Mouse (Mus musculus): ENCODE measurements around the gene Slc5a2. TPM values are rescaled to one million over a fixed set of nuclear protein-coding genes. Genes with fewer than 3 reads are reported as not detected.

Gene Slc5a2
- polyA plus RNA-seq, 1 experiment from 2014 or later = 0.27 TPM

DNA sequence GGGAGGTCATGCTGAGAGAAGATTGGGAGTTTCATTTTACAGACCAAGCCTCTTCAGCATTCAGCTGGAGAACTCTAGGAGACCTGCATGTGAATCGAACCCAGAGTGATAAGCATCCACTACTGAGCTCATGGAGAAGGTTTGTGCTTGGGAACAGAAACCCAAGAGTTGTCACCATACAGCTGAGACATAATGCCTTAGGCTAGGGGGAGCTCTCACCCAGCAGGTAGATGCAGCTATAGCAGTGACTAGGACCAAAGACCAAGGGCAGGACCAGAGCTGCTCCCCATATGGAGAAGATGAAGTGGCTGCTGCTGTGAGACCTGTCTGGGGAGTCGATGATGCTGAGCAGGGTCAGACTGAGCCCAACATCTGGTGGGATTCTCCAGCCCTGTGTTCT, 48.1 kb downstream of the Slc5a2 start:
- no peak overlapping the region for H3K4me3 ChIP-seq (ENCODE audit: low read depth, low read length)
- H3K27me3 ChIP-seq (ENCODE audit: control insufficient read depth, insufficient read depth, low read length) = no peaks in the 10 kb centered on the region
- no peaks in the 10 kb centered on the region for H3K9me3 ChIP-seq (replicated peaks; ENCODE audit: control insufficient read depth, low read length)
- H3K9ac ChIP-seq (replicated peaks; ENCODE audit: low read length) = no peak overlapping the region
- no peak overlapping the region for H3K27ac ChIP-seq (replicated peaks; ENCODE audit: low read depth, low read length)
- no peaks in the 10 kb centered on the region for H3K4me1 ChIP-seq (ENCODE audit: control insufficient read depth, insufficient read depth, low read length)
- DNase-seq (ENCODE audit: low spot score) = no peak
- no peak for ATAC-seq (replicated peaks; ENCODE audit: insufficient number of reproducible peaks, low FRiP score, low TSS enrichment, low read depth)
- no peak overlapping the region for H3K4me2 ChIP-seq (ENCODE audit: low read depth, low read length)
- no peaks in the 10 kb centered on the region for H3K36me3 ChIP-seq (replicated peaks; ENCODE audit: control insufficient read depth, insufficient read depth, low read depth, low read length)
- 74% methylated on average over 2 of the region's 2 CpGs for WGBS

DNA sequence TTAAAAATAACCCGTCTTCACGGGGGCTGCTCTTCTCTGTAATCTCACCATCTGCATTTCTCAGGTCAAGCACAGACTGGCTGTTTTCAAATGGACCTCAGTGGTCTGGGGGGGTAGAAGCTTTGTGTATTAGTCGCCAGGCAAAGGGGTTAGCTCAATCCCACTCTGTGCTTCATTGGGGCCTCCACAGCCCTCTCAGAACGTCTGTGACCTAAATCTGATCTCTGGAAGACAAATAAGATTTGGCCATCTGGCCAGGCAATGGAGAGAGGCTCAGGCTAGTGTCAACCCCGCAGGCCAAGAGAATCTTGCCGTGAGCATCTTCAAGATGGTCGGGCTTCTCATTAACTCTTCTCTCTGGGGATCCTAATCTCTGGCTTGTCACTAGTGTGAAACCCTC, 49.0 kb downstream of the Slc5a2 start:
- H3K9me3 ChIP-seq (replicated peaks; ENCODE audit: control insufficient read depth, low read length) = no peaks in the 10 kb centered on the region
- no peak overlapping the region for H3K4me3 ChIP-seq (ENCODE audit: low read depth, low read length)
- H3K4me2 ChIP-seq (ENCODE audit: low read depth, low read length) = no peak overlapping the region
- no peaks in the 10 kb centered on the region for H3K36me3 ChIP-seq (replicated peaks; ENCODE audit: control insufficient read depth, insufficient read depth, low read depth, low read length)
- no peaks in the 10 kb centered on the region for H3K27me3 ChIP-seq (ENCODE audit: control insufficient read depth, insufficient read depth, low read length)
- H3K4me1 ChIP-seq (ENCODE audit: control insufficient read depth, insufficient read depth, low read length) = no peaks in the 10 kb centered on the region
- WGBS = 82% methylated on average over 7 of the region's 7 CpGs
- DNase-seq (ENCODE audit: low spot score) = no peak
- ATAC-seq (replicated peaks; ENCODE audit: insufficient number of reproducible peaks, low FRiP score, low TSS enrichment, low read depth) = no peak
- H3K27ac ChIP-seq (replicated peaks; ENCODE audit: low read depth, low read length) = no peak overlapping the region
- H3K9ac ChIP-seq (replicated peaks; ENCODE audit: low read length) = no peak overlapping the region

DNA sequence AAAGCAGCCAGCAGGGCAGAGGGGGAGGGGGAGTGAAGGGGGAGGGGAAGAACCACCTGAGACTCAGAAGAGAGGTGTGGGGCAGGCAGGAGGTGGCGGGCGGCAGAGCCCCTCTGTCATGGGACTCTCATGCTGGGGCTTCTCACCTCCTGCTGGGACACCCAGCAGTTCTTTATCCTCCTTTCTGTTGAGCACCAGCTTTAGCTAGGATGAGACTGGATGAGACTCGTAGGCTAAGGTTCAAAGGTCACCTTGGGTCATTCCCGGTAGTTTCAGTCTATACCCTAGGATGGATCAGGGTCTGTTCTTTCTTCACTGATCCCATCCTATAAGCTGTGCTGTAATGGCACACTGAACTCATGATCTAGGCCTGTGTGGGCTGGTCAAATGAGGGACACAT, 51.6 kb downstream of the Slc5a2 start:
- H3K9me3 ChIP-seq (replicated peaks; ENCODE audit: control insufficient read depth, low read length) = no peaks in the 10 kb centered on the region
- H3K36me3 ChIP-seq (replicated peaks; ENCODE audit: control insufficient read depth, insufficient read depth, low read depth, low read length) = no peaks in the 10 kb centered on the region
- H3K27ac ChIP-seq (replicated peaks; ENCODE audit: low read depth, low read length) = no peak overlapping the region
- H3K9ac ChIP-seq (replicated peaks; ENCODE audit: low read length) = no peak overlapping the region
- no peaks in the 10 kb centered on the region for H3K27me3 ChIP-seq (ENCODE audit: control insufficient read depth, insufficient read depth, low read length)
- ATAC-seq (replicated peaks; ENCODE audit: insufficient number of reproducible peaks, low FRiP score, low TSS enrichment, low read depth) = no peak
- no peak overlapping the region for H3K4me3 ChIP-seq (ENCODE audit: low read depth, low read length)
- no peak for DNase-seq (ENCODE audit: low spot score)
- no peak overlapping the region for H3K4me2 ChIP-seq (ENCODE audit: low read depth, low read length)
- WGBS = 52% methylated on average over 4 of the region's 4 CpGs
- H3K4me1 ChIP-seq (ENCODE audit: control insufficient read depth, insufficient read depth, low read length) = no peaks in the 10 kb centered on the region

DNA sequence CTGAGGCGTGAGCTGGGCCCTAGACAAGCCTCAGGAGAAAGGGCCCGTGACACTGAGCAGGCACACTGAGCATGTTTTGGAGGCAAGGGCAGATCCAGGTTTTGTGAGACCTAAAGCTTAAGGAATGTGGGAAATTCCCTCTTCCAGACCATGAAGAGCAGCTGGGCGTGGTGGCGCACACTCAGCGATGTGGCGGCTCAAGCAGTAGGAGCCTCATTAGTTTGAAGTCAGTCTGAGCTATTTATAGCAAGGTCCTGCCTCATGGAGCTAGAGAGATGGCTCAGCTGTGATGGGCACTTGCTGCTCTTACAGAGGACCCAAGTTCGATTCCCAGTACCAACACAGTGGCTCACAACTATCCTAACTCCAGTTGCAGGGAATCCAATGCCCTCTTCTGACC, 53.7 kb downstream of the Slc5a2 start:
- Histone ChIP-seq H3K9ac (replicated peaks; ENCODE audit: low read length) (no peak overlapping the region), H3K4me3 (ENCODE audit: low read depth, low read length) (no peak overlapping the region), H3K9me3 (replicated peaks; ENCODE audit: control insufficient read depth, low read length) (no peaks in the 10 kb centered on the region), H3K27me3 (ENCODE audit: control insufficient read depth, insufficient read depth, low read length) (no peaks in the 10 kb centered on the region), H3K27ac (replicated peaks; ENCODE audit: low read depth, low read length) (no peak overlapping the region), H3K4me2 (ENCODE audit: low read depth, low read length) (no peak overlapping the region), H3K4me1 (ENCODE audit: control insufficient read depth, insufficient read depth, low read length) (no peaks in the 10 kb centered on the region), H3K36me3 (replicated peaks; ENCODE audit: control insufficient read depth, insufficient read depth, low read depth, low read length) (no peaks in the 10 kb centered on the region)
- DNase-seq (ENCODE audit: low spot score) = no peak
- no peak for ATAC-seq (replicated peaks; ENCODE audit: insufficient number of reproducible peaks, low FRiP score, low TSS enrichment, low read depth)
- WGBS = 89% methylated on average over 7 of the region's 7 CpGs

DNA sequence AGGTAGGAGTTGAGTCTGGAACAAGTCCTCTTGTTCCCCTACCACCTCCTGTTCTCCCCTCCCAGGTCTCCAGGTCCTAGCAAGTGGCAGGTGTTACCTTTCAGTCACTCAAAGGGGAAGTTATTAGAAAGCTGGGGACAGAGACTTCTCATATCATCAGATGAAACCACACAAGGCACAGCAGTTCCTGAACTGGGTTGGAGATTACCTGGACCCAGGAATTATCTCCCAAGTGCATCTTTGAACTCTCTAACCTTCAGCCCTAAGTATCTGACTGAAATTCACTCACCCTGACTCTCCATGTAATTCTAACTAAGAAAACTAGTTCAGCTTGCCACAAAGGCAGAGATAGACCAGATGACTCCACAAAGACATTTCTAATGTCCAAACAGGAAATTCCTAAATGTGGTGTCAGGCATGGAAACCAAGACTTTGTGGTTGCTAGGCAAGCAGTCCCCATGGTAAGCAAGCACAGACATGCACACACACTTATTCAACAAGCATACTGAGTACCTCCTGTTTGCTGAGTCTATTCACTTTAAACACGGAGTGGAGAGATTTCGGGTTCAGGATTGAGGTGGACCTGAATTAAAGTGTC, 54.9 kb downstream of the Slc5a2 start:
- Histone ChIP-seq H3K27me3 (ENCODE audit: control insufficient read depth, insufficient read depth, low read length) (no peaks in the 10 kb centered on the region), H3K36me3 (replicated peaks; ENCODE audit: control insufficient read depth, insufficient read depth, low read depth, low read length) (no peaks in the 10 kb centered on the region), H3K4me2 (ENCODE audit: low read depth, low read length) (no peak overlapping the region), H3K9ac (replicated peaks; ENCODE audit: low read length) (no peak overlapping the region), H3K27ac (replicated peaks; ENCODE audit: low read depth, low read length) (no peak overlapping the region), H3K9me3 (replicated peaks; ENCODE audit: control insufficient read depth, low read length) (no peaks in the 10 kb centered on the region), H3K4me3 (ENCODE audit: low read depth, low read length) (no peak overlapping the region), H3K4me1 (ENCODE audit: control insufficient read depth, insufficient read depth, low read length) (no peaks in the 10 kb centered on the region)
- ATAC-seq (replicated peaks; ENCODE audit: insufficient number of reproducible peaks, low FRiP score, low TSS enrichment, low read depth) = no peak
- DNase-seq (ENCODE audit: low spot score) = no peak
- 81% methylated on average over 2 of the region's 2 CpGs for WGBS

DNA sequence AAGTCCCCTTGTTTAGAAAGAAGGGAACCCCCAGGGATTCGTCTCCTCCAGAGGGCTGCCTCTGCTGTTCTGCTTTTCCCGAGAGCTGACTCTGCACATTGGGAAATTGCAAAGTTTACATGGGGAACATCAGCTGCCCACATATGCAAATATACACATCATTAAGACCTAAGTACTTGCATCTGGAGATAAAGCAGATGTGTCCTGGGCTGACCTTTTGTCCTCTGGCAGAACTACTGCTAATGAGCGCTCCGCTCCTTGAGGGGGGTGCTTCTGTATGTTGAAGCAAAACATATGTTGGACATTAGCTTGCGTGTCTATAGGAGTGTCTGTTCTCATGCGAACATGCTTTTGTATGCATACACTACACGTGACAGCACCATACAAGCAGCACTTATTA, 55.8 kb downstream of the Slc5a2 start:
- Histone ChIP-seq H3K27ac (replicated peaks; ENCODE audit: low read depth, low read length) (no peak overlapping the region), H3K9ac (replicated peaks; ENCODE audit: low read length) (no peak overlapping the region), H3K4me2 (ENCODE audit: low read depth, low read length) (no peak overlapping the region), H3K4me1 (ENCODE audit: control insufficient read depth, insufficient read depth, low read length) (no peaks in the 10 kb centered on the region), H3K9me3 (replicated peaks; ENCODE audit: control insufficient read depth, low read length) (no peaks in the 10 kb centered on the region), H3K27me3 (ENCODE audit: control insufficient read depth, insufficient read depth, low read length) (no peaks in the 10 kb centered on the region), H3K4me3 (ENCODE audit: low read depth, low read length) (no peak overlapping the region), H3K36me3 (replicated peaks; ENCODE audit: control insufficient read depth, insufficient read depth, low read depth, low read length) (no peaks in the 10 kb centered on the region)
- peak; percentile 49 for DNase-seq (ENCODE audit: low spot score)
- WGBS = 55% methylated on average over 7 of the region's 7 CpGs
- ATAC-seq (replicated peaks; ENCODE audit: insufficient number of reproducible peaks, low FRiP score, low TSS enrichment, low read depth) = no peak

Small RNAs within 50 kb of the gene (microRNA-seq; reads per million reads assigned to microRNA genes)
- gene Mir3103 (ENCODE audit: borderline number of aligned reads) = not detected

Other genes with a start within 250 kb of the Slc5a2 start
- gene Itgam, start 203.0 kb upstream of the Slc5a2 start, polyA plus RNA-seq (2014; fragmentation: Nextera tagmentation; extraction: Ambion mirVana) = 0.39 and 0.91 TPM in 2 replicates
- gene Gm49368, start 203.0 kb upstream of the Slc5a2 start, polyA plus RNA-seq (2014; fragmentation: Nextera tagmentation; extraction: Ambion mirVana) = not detected in 2 replicates
- 0.24 TPM in 1 of 2 replicates, not detected in the other for gene Itgax, start 136.1 kb upstream of the Slc5a2 start, polyA plus RNA-seq (2014; fragmentation: Nextera tagmentation; extraction: Ambion mirVana)
- not detected in 2 replicates for gene Itgad, start 111.3 kb upstream of the Slc5a2 start, polyA plus RNA-seq (2014; fragmentation: Nextera tagmentation; extraction: Ambion mirVana)
- gene Cox6a2, start 59.3 kb upstream of the Slc5a2 start, polyA plus RNA-seq (2014; fragmentation: Nextera tagmentation; extraction: Ambion mirVana) = 0.56 and 2.2 TPM in 2 replicates
- 6.6 and 6.8 TPM in 2 replicates for gene Armc5, start 28.3 kb upstream of the Slc5a2 start, polyA plus RNA-seq (2014; fragmentation: Nextera tagmentation; extraction: Ambion mirVana)
- 10.9 and 13.1 TPM in 2 replicates for gene 9130023H24Rik, start 27.6 kb upstream of the Slc5a2 start, polyA plus RNA-seq (2014; fragmentation: Nextera tagmentation; extraction: Ambion mirVana)
- gene Tgfb1i1, start 18.8 kb upstream of the Slc5a2 start, polyA plus RNA-seq (2014; fragmentation: Nextera tagmentation; extraction: Ambion mirVana) = 18.5 and 26.2 TPM in 2 replicates
- 19.4 and 20.1 TPM in 2 replicates for gene BC017158, start 32.5 kb downstream of the Slc5a2 start, polyA plus RNA-seq (2014; fragmentation: Nextera tagmentation; extraction: Ambion mirVana)
- gene Rgs10, start 153.1 kb downstream of the Slc5a2 start, polyA plus RNA-seq (2014; fragmentation: Nextera tagmentation; extraction: Ambion mirVana) = 15.0 and 16.7 TPM in 2 replicates
- gene Tial1, start 196.1 kb downstream of the Slc5a2 start, polyA plus RNA-seq (2014; fragmentation: Nextera tagmentation; extraction: Ambion mirVana) = 41.6 and 43.0 TPM in 2 replicates

Data from embryonic facial prominence, embryonic 11.5 days (tissue).